Mouse (Mus musculus) small intestine, adult 2 months (tissue): ENCODE data around the gene Adam29.

Experiments
- CTCF ChIP-seq: fragments of 200-500 bp; IDR thresholded peaks from 2 replicates; pipeline ENCODE4 v1.5.1; 2012; ENCODE audit warnings: low read depth, mild to moderate bottlenecking, control low read depth, inconsistent platforms, low read length, moderate library complexity, mixed read lengths; ENCODE audit not compliant: insufficient replicate concordance, insufficient read length; ENCODE audit errors: extremely low read depth
- POLR2A ChIP-seq: fragments of 200-500 bp; IDR thresholded peaks from 2 replicates; pipeline ENCODE4 v1.6.1; 2012; ENCODE audit warnings: low read depth, mild to moderate bottlenecking, control low read depth, inconsistent platforms, low read length, moderate library complexity

DNA sequence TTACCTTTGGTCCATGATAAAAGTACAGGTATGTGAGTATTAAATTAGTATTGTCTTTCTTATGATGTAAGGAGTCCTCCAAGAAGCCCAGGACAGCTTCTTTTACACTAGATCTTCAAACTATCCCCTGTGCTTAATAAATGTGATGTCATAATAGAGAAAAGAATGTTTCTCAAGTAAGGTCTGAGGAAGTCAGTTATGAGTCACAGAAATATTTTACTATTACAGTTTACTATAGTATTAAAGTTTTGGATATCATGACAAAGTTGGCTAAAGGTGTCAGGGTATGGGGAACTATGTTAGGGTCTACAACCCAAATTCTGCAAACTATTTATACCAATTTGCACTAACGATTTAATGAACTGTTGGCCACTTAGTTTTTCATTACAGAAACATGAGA is at the start of gene Adam29:
- TF ChIP-seq CTCF, result no peak
- TF ChIP-seq POLR2A, result no peak
